35 mouse cellular contexts compared by ENCODE assay signal in the genomic region with DNA sequence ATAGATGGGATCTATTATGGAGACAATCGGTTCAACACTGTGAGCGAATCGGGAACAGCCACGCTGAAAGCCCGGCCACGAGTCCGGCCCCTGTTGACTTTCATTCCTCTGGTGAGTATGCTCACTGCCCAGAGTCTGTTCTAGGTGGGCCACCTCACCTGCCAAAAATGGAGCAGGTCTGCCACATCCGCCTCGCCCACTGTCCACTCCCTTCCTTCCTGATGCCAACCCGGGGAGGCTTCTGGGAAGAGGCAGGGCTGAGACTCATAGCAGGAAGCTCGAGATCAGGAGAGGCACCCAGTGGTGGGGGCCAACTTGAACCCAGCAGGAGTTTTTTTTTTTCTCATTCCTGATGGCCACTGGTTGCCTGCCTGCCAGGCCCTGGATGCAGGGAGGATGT. TPM values are rescaled to one million over a fixed set of nuclear protein-coding genes. Genes with fewer than 3 reads are reported as not detected.
DNase-seq lines count a peak whose midpoint lies in the region; ATAC-seq and TF ChIP-seq lines count a peak whose summit lies in the region.
"Had no signal": no experiment of that assay in that cellular context is flagged by ENCODE, and none has a peak within 500 bp of the region (broad histone marks: within the 10 kb centered on the region; RNA-seq: fewer than 3 reads in every experiment).

No protein-coding gene starts in this region.

- DNase-seq in heart, adult 2 months: no peak
- DNase-seq in heart, postnatal 10 days: no peak
- DNase-seq in lung, postnatal 0 days (ENCODE audit: low spot score): peak; percentile 56
- no peak for DNase-seq in lung, postnatal 36 days
- DNase-seq in cerebellum, postnatal 36 days: no peak
- DNase-seq: adrenal gland, postnatal 25 days; cerebellum, adult 11-12 months; cerebellum, postnatal 14 days; forebrain, postnatal 0 days; kidney, adult 2 months; kidney, postnatal 36 days; left cerebral cortex, postnatal 4 days; lung, postnatal 4 days; right cerebral cortex, postnatal 4 days; thymus, adult 2 months; thymus, postnatal 36 days had no signal

- peaks cover 71% of the 10 kb centered on the region for H3K4me1 ChIP-seq in heart, embryonic 11.5 days (ENCODE audit: control insufficient read depth, insufficient read depth, low read length)
- H3K4me1 ChIP-seq in heart, adult 2 months (ENCODE audit: control insufficient read depth, insufficient read depth, low read length): no peaks in the 10 kb centered on the region
- H3K4me1 ChIP-seq in heart, embryonic 16.5 days (ENCODE audit: control insufficient read depth, insufficient read depth, low read length): peaks cover 62% of the 10 kb centered on the region
- H3K4me1 ChIP-seq in lung, postnatal 0 days (ENCODE audit: insufficient read depth, low read depth, low read length): peaks cover 7% of the 10 kb centered on the region; the same call in 1 of the 2 replicates
- peaks cover 38% of the 10 kb centered on the region for H3K4me1 ChIP-seq in stomach, embryonic 16.5 days (ENCODE audit: control insufficient read depth, insufficient read depth, low read length)

- no peak for TF ChIP-seq POLR2A in heart, adult 2 months (IDR thresholded peaks at IDR 0.05; ENCODE audit: insufficient read depth, low read depth, low read length)

- H3K9ac ChIP-seq in heart, embryonic 11.5 days (ENCODE audit: low read depth, low read length): no peak overlapping the region; the same call in 1 of the 2 replicates
- no peak overlapping the region for H3K9ac ChIP-seq in heart, adult 2 months (ENCODE audit: low read depth, low read length)
- peak overlapping the region; percentile 26; the same call in 1 of the 2 replicates for H3K9ac ChIP-seq in heart, embryonic 16.5 days (ENCODE audit: low read length)
- no peak overlapping the region for H3K9ac ChIP-seq in lung, postnatal 0 days (replicated peaks; ENCODE audit: low read depth)
- no peak overlapping the region for H3K9ac ChIP-seq in stomach, embryonic 16.5 days (ENCODE audit: low read length)
- H3K9ac ChIP-seq: embryonic facial prominence, embryonic 15.5 days; forebrain, embryonic 12.5 days; forebrain, postnatal 0 days; hindbrain, embryonic 14.5 days; lung, embryonic 15.5 days; midbrain, embryonic 12.5 days; neural tube, embryonic 12.5 days had no signal

- peak overlapping the region; percentile 54 for H3K27ac ChIP-seq in heart, embryonic 11.5 days (ENCODE audit: low read depth, low read length)
- no peak overlapping the region for H3K27ac ChIP-seq in heart, adult 2 months
- peak overlapping the region; percentile 67 for H3K27ac ChIP-seq in heart, embryonic 16.5 days (ENCODE audit: low read length)
- H3K27ac ChIP-seq in lung, postnatal 0 days (ENCODE audit: low read length): no peak overlapping the region
- peak overlapping the region; percentile 59 for H3K27ac ChIP-seq in stomach, embryonic 16.5 days (ENCODE audit: low read length)
- H3K27ac ChIP-seq: embryonic facial prominence, embryonic 10.5 days; embryonic facial prominence, embryonic 15.5 days; forebrain, embryonic 12.5 days; hindbrain, embryonic 14.5 days; layer of hippocampus, adult 2 months; left cerebral cortex, adult 2 months; lung, embryonic 15.5 days; midbrain, embryonic 12.5 days; neural tube, embryonic 12.5 days had no signal

- H3K4me3 ChIP-seq in heart, embryonic 11.5 days (ENCODE audit: low read depth, low read length): no peak overlapping the region
- H3K4me3 ChIP-seq in heart, adult 2 months: no peak overlapping the region
- no peak overlapping the region for H3K4me3 ChIP-seq in heart, embryonic 16.5 days (ENCODE audit: low read length)
- no peak overlapping the region for H3K4me3 ChIP-seq in lung, postnatal 0 days (ENCODE audit: low read depth, low read length)
- no peak overlapping the region for H3K4me3 ChIP-seq in stomach, embryonic 16.5 days (replicated peaks; ENCODE audit: low read length)
- H3K4me3 ChIP-seq: embryonic facial prominence, embryonic 10.5 days; embryonic facial prominence, embryonic 15.5 days; forebrain, embryonic 12.5 days; layer of hippocampus, adult 2 months; left cerebral cortex, adult 2 months; lung, embryonic 15.5 days; megakaryocyte, embryonic 14.5 days; midbrain, embryonic 12.5 days; myocyte; neural tube, embryonic 12.5 days had no signal

- H3K79me2 ChIP-seq in heart, adult 2 months (replicated peaks; ENCODE audit: control insufficient read depth, insufficient read depth, low read length): no peaks in the 10 kb centered on the region

- no peak overlapping the region for H3K4me2 ChIP-seq in heart, embryonic 11.5 days
- H3K4me2 ChIP-seq in heart, embryonic 16.5 days (ENCODE audit: low read depth, low read length): no peak overlapping the region
- no peak overlapping the region for H3K4me2 ChIP-seq in lung, postnatal 0 days (replicated peaks; ENCODE audit: low read depth, low read length)
- no peak overlapping the region for H3K4me2 ChIP-seq in stomach, embryonic 16.5 days (ENCODE audit: low read depth, low read length)
- H3K4me2 ChIP-seq: embryonic facial prominence, embryonic 15.5 days; forebrain, embryonic 12.5 days; hindbrain, embryonic 14.5 days; lung, embryonic 15.5 days; midbrain, embryonic 12.5 days; neural tube, embryonic 12.5 days had no signal

- WGBS in heart, embryonic 11.5 days (ENCODE audit: insufficient replicate concordance): 75% methylated on average over 11 of the region's 11 CpGs
- 82% methylated on average over 11 of the region's 11 CpGs for WGBS in heart, adult 2 months
- WGBS in heart, embryonic 16.5 days: 67% methylated on average over 11 of the region's 11 CpGs
- 63% methylated on average over 11 of the region's 11 CpGs for WGBS in lung, postnatal 0 days
- 84% methylated on average over 11 of the region's 11 CpGs for WGBS in stomach, embryonic 16.5 days

- no peak for TF ChIP-seq CTCF in heart, adult 2 months (IDR thresholded peaks at IDR 0.05)
- no peak for TF ChIP-seq CTCF in lung, postnatal 0 days (IDR thresholded peaks at IDR 0.05)

- no peak for TF ChIP-seq EP300 in heart, adult 2 months (IDR thresholded peaks at IDR 0.05; ENCODE audit: insufficient read depth, low read depth, low read length)
- no peak for TF ChIP-seq EP300 in lung, postnatal 0 days (IDR thresholded peaks at IDR 0.05)

- no peaks in the 10 kb centered on the region for H3K36me3 ChIP-seq in heart, embryonic 11.5 days (ENCODE audit: control insufficient read depth, insufficient read depth, low read length)
- H3K36me3 ChIP-seq in heart, adult 2 months (ENCODE audit: control insufficient read depth, insufficient read depth, low read length): no peaks in the 10 kb centered on the region
- H3K36me3 ChIP-seq in heart, embryonic 16.5 days (ENCODE audit: control insufficient read depth, insufficient read depth): no peaks in the 10 kb centered on the region
- no peaks in the 10 kb centered on the region for H3K36me3 ChIP-seq in lung, postnatal 0 days (ENCODE audit: insufficient read depth, low read length)
- H3K36me3 ChIP-seq in stomach, embryonic 16.5 days (ENCODE audit: control insufficient read depth, insufficient read depth, low read length): no peaks in the 10 kb centered on the region
- H3K36me3 ChIP-seq: embryonic facial prominence, embryonic 10.5 days; embryonic facial prominence, embryonic 15.5 days; forebrain, embryonic 12.5 days; lung, embryonic 15.5 days; midbrain, embryonic 12.5 days; neural tube, embryonic 12.5 days had no signal

- intact Hi-C loops in heart, adult 2 months (cut with DNase I): no loop called here
- intact Hi-C loops in heart, postnatal 10 days (cut with DNase I): no loop called here

- no peaks in the 10 kb centered on the region for H3K27me3 ChIP-seq in heart, embryonic 11.5 days (ENCODE audit: control insufficient read depth, insufficient read depth, low read length)
- no peaks in the 10 kb centered on the region for H3K27me3 ChIP-seq in heart, adult 2 months (ENCODE audit: control insufficient read depth, insufficient read depth, low read length)
- H3K27me3 ChIP-seq in heart, embryonic 16.5 days (ENCODE audit: control insufficient read depth, insufficient read depth, low read length): no peaks in the 10 kb centered on the region
- H3K27me3 ChIP-seq in lung, postnatal 0 days (replicated peaks; ENCODE audit: insufficient read depth, low read length): no peaks in the 10 kb centered on the region
- H3K27me3 ChIP-seq in stomach, embryonic 16.5 days (ENCODE audit: control insufficient read depth, insufficient read depth, low read length): no peaks in the 10 kb centered on the region
- H3K27me3 ChIP-seq: embryonic facial prominence, embryonic 15.5 days; lung, embryonic 15.5 days; midbrain, embryonic 12.5 days; neural tube, embryonic 12.5 days had no signal

- H3K9me3 ChIP-seq in heart, embryonic 11.5 days (replicated peaks; ENCODE audit: control insufficient read depth, low read length): no peaks in the 10 kb centered on the region
- no peaks in the 10 kb centered on the region for H3K9me3 ChIP-seq in heart, embryonic 16.5 days (replicated peaks; ENCODE audit: control insufficient read depth, low read length)
- no peaks in the 10 kb centered on the region for H3K9me3 ChIP-seq in lung, postnatal 0 days (ENCODE audit: low read length)
- no peaks in the 10 kb centered on the region for H3K9me3 ChIP-seq in stomach, embryonic 16.5 days (replicated peaks; ENCODE audit: control insufficient read depth, low read length)
- H3K9me3 ChIP-seq: embryonic facial prominence, embryonic 10.5 days; embryonic facial prominence, embryonic 15.5 days; forebrain, embryonic 12.5 days; lung, embryonic 15.5 days; megakaryocyte, embryonic 14.5 days; midbrain, embryonic 12.5 days; neural tube, embryonic 12.5 days had no signal

- no peak for ATAC-seq in heart, embryonic 11.5 days (replicated peaks; ENCODE audit: insufficient number of reproducible peaks, low FRiP score, low TSS enrichment)
- no peak for ATAC-seq in heart, embryonic 16.5 days (replicated peaks; ENCODE audit: extremely low read depth, insufficient read depth, low FRiP score)
- no peak for ATAC-seq in lung, postnatal 0 days
- no peak for ATAC-seq in stomach, embryonic 16.5 days (ENCODE audit: insufficient read depth, low FRiP score)
- ATAC-seq: forebrain, postnatal 0 days had no signal

RNA-seq across cellular contexts. Expression of gene 1700001C19Rik, which starts 9.4 kb away (rescaled TPM):
- polyA plus RNA-seq in heart, embryonic 11.5 days (2014; fragmentation: Nextera tagmentation; extraction: Ambion mirVana): 1.2 and 2.2 TPM in 2 replicates
- total RNA-seq in heart, adult 2 months (2021): not detected
- polyA plus RNA-seq in heart, adult 2 months (2012; rRNA removed): 0.44 and 0.76 TPM in 2 replicates
- 0.57 and 0.64 TPM in 2 replicates for polyA plus RNA-seq in heart, embryonic 16.5 days (2015; fragmentation: Nextera tagmentation; extraction: Ambion mirVana)
- not detected for total RNA-seq in heart, postnatal 10 days (2021)
- 0.15 and 0.44 TPM in 2 replicates for polyA plus RNA-seq in lung, postnatal 0 days (2015; fragmentation: Nextera tagmentation; extraction: Ambion mirVana)
- 0.21 and 0.24 TPM in 2 replicates for polyA plus RNA-seq in stomach, embryonic 16.5 days (2015; fragmentation: Nextera tagmentation; extraction: Ambion mirVana)
- total RNA-seq: adrenal gland, postnatal 25 days; gastrocnemius, adult 8-10 months; gastrocnemius, postnatal 4 days; layer of hippocampus, adult 2 months; layer of hippocampus, postnatal 14 days; left cerebral cortex, adult 2 months; left cerebral cortex, postnatal 4 days had no signal
- polyA plus RNA-seq: embryonic facial prominence, embryonic 10.5 days; kidney, embryonic 16.5 days; myocyte had no signal

RNA-seq across cellular contexts. Expression of gene AI661453, which starts 10.1 kb away (rescaled TPM):
- 1.2 and 1.6 TPM in 2 replicates for polyA plus RNA-seq in heart, embryonic 11.5 days (2014; fragmentation: Nextera tagmentation; extraction: Ambion mirVana)
- 1 to 10 TPM; 1.2 to 1.4 TPM for total RNA-seq in heart, adult 2 months (2021)
- 0.64 and 1.00 TPM in 2 replicates for polyA plus RNA-seq in heart, adult 2 months (2012; rRNA removed)
- polyA plus RNA-seq in heart, embryonic 16.5 days (2015; fragmentation: Nextera tagmentation; extraction: Ambion mirVana): 0.77 and 0.92 TPM in 2 replicates
- 1 to 10 TPM; 1.5 to 2.0 TPM for total RNA-seq in heart, postnatal 10 days (2021)
- polyA plus RNA-seq in lung, postnatal 0 days (2015; fragmentation: Nextera tagmentation; extraction: Ambion mirVana): 2.8 and 3.3 TPM in 2 replicates
- polyA plus RNA-seq in stomach, embryonic 16.5 days (2015; fragmentation: Nextera tagmentation; extraction: Ambion mirVana): 5.1 and 7.7 TPM in 2 replicates

RNA-seq across cellular contexts. Expression of gene Guca1a, which starts 46.2 kb away (rescaled TPM):
- polyA plus RNA-seq in heart, embryonic 11.5 days (2014; fragmentation: Nextera tagmentation; extraction: Ambion mirVana): 3.3 and 4.3 TPM in 2 replicates
- under 1 TPM; 0.34 to 0.39 TPM for total RNA-seq in heart, adult 2 months (2021)
- 0.55 and 0.61 TPM in 2 replicates for polyA plus RNA-seq in heart, adult 2 months (2012; rRNA removed)
- polyA plus RNA-seq in heart, embryonic 16.5 days (2015; fragmentation: Nextera tagmentation; extraction: Ambion mirVana): 1.2 and 2.1 TPM in 2 replicates
- total RNA-seq in heart, postnatal 10 days (2021): under 1 TPM; 0.52 to 0.81 TPM
- polyA plus RNA-seq in lung, postnatal 0 days (2015; fragmentation: Nextera tagmentation; extraction: Ambion mirVana): 1.9 and 2.0 TPM in 2 replicates
- 4.7 and 5.4 TPM in 2 replicates for polyA plus RNA-seq in stomach, embryonic 16.5 days (2015; fragmentation: Nextera tagmentation; extraction: Ambion mirVana)
- total RNA-seq: forebrain, postnatal 0 days; left cerebral cortex, adult 2 months; midbrain, postnatal 0 days had no signal

RNA-seq across cellular contexts. Expression of gene Taf8, which starts 55.5 kb away (rescaled TPM):
- 15.9 and 18.3 TPM in 2 replicates for polyA plus RNA-seq in heart, embryonic 11.5 days (2014; fragmentation: Nextera tagmentation; extraction: Ambion mirVana)
- 10 to 100 TPM; 10.8 to 12.5 TPM for total RNA-seq in heart, adult 2 months (2021)
- polyA plus RNA-seq in heart, adult 2 months (2012; rRNA removed): 14.2 and 21.0 TPM in 2 replicates
- 20.3 and 20.8 TPM in 2 replicates for polyA plus RNA-seq in heart, embryonic 16.5 days (2015; fragmentation: Nextera tagmentation; extraction: Ambion mirVana)
- total RNA-seq in heart, postnatal 10 days (2021): 10 to 100 TPM; 14.0 to 15.5 TPM
- 16.0 and 22.4 TPM in 2 replicates for polyA plus RNA-seq in lung, postnatal 0 days (2015; fragmentation: Nextera tagmentation; extraction: Ambion mirVana)
- 25.7 and 27.3 TPM in 2 replicates for polyA plus RNA-seq in stomach, embryonic 16.5 days (2015; fragmentation: Nextera tagmentation; extraction: Ambion mirVana)

RNA-seq across cellular contexts. Expression of gene Ccnd3, which starts 58.3 kb away (rescaled TPM):
- 559 and 565 TPM in 2 replicates for polyA plus RNA-seq in heart, embryonic 11.5 days (2014; fragmentation: Nextera tagmentation; extraction: Ambion mirVana)
- total RNA-seq in heart, adult 2 months (2021): 10 to 100 TPM; 75.9 to 83.7 TPM
- polyA plus RNA-seq in heart, adult 2 months (2012; rRNA removed): 75.1 and 77.5 TPM in 2 replicates
- 412 and 420 TPM in 2 replicates for polyA plus RNA-seq in heart, embryonic 16.5 days (2015; fragmentation: Nextera tagmentation; extraction: Ambion mirVana)
- 100 to 1,000 TPM; 119 to 132 TPM for total RNA-seq in heart, postnatal 10 days (2021)
- polyA plus RNA-seq in lung, postnatal 0 days (2015; fragmentation: Nextera tagmentation; extraction: Ambion mirVana): 195 and 214 TPM in 2 replicates
- polyA plus RNA-seq in stomach, embryonic 16.5 days (2015; fragmentation: Nextera tagmentation; extraction: Ambion mirVana): 334 and 340 TPM in 2 replicates

Comparison
In these comparisons a context has a peak if more than half of its experiments do, and no peak if none do; other contexts are left out.
1. H3K27ac ChIP-seq: peak in heart, embryonic 11.5 days (single experiment), heart, embryonic 16.5 days (single experiment) and stomach, embryonic 16.5 days (single experiment); none in heart, adult 2 months (single experiment) and lung, postnatal 0 days (single experiment).